Mouse (Mus musculus): Measurements from ENCODE around the gene Defa31. TPM values are rescaled to one million over a fixed set of nuclear protein-coding genes. Genes with fewer than 3 reads are reported as not detected.
"Not testable (repeated sequence)": the region's sequence is repeated elsewhere in the genome, so short reads cannot be mapped to it uniquely, and the experiment has no call there.

Defa31 gene
- total RNA-seq (2022), result not detected

DNA sequence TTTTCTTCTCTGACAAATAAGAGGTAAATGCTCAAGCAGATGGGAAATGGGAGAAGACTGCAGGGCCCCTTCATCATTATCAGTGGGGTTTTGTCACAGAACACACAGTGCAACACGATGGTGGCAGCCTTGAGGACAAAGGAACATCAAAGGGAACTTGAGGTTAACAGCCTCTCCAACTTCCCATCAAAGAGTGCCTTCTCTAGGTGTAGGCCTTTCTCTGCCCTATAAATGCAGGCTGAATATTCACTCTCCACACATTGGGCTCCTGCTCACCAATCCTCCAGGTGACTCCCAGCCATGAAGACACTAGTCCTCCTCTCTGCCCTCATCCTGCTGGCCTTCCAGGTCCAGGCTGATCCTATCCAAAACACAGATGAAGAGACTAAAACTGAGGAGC, at the start of gene Defa31:
TSS of gene Defa31 (plus strand) at position 301 of the 400 bp plus-strand sequence.
- DNase-seq, result not testable (repeated sequence)

DNA sequence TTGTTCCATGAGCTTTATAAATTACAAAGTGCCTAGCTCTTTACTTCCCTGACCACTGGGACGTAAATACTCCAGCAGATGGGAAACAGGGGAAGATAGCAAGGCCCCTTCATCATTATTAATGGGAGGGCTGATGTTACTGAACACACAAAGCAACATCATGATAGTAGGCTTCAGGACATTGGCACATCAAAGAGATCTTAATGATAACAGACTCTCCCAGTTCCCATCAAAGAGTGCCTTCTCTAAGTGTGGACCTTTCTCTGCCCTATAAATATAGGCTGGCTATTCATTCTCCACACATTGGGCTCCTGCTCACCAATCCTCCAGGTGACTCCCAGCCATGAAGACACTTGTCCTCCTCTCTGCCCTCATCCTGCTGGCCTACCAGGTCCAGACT, 29.4 kb upstream of the Defa31 start, which contains the start of gene Defa22:
TSS of gene Defa22 (plus strand) at position 301 of the 400 bp plus-strand sequence.
- not testable (repeated sequence) for DNase-seq

DNA sequence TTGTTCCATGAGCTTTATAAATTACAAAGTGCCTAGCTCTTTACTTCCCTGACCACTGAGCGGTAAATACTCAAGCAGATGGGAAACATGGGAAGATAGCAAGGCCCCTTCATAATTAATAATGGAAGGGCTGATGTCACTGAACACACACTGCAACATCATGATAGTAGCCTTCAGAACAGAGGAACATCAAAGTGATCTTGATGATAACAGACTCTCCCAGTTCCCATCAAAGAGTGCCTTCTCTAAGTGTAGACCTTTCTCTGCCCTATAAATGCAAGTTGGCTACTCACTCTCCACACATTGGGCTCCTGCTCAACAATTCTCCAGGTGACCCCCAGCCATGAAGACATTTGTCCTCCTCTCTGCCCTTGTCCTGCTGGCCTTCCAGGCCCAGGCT, 9.8 kb downstream of the Defa31 start, which contains the start of gene Gm15293:
TSS of gene Gm15293 (plus strand) at position 301 of the 400 bp plus-strand sequence.
- DNase-seq, result not testable (repeated sequence)

Other genes starting within 250 kb of the Defa31 start
- not detected for gene AY761185, start 246.9 kb upstream of the Defa31 start, total RNA-seq (2022)
- not detected for gene Defa21, start 166.1 kb upstream of the Defa31 start, total RNA-seq (2022)
- gene Defa23, start 136.6 kb upstream of the Defa31 start, total RNA-seq (2022), result not detected
- not detected for gene Defa35, start 126.6 kb upstream of the Defa31 start, total RNA-seq (2022)
- gene Defa25, start 107.2 kb upstream of the Defa31 start, total RNA-seq (2022), result not detected
- not detected for gene Gm14851, start 95.6 kb upstream of the Defa31 start, total RNA-seq (2022)
- not detected for gene Defa30, start 57.0 kb upstream of the Defa31 start, total RNA-seq (2022)
- gene Defa22, start 29.3 kb upstream of the Defa31 start, total RNA-seq (2022), result not detected
- not detected for gene Gm15293, start 9.9 kb downstream of the Defa31 start, total RNA-seq (2022)
- gene Gm15292, start 58.1 kb downstream of the Defa31 start, total RNA-seq (2022), result not detected
- gene Defa27, start 123.9 kb downstream of the Defa31 start, total RNA-seq (2022), result not detected
- not detected for gene Defa29, start 135.4 kb downstream of the Defa31 start, total RNA-seq (2022)
- gene Defa2, start 186.9 kb downstream of the Defa31 start, total RNA-seq (2022), result not detected
- gene Defa33, start 200.2 kb downstream of the Defa31 start, total RNA-seq (2022), result not detected
- not detected for gene Defa36, start 235.8 kb downstream of the Defa31 start, total RNA-seq (2022)